Mouse (Mus musculus) adrenal gland, adult (tissue): ENCODE measurements at regions not wholly inside any gene's neighbourhood (a gene's known extent, or its start where the extent isn't known, plus 50 kb on each side); places are given as distances from the start of the nearest gene placed in this dataset.

Experiments
- DNase-seq, 2 experiments: peaks; one replicate each; pipeline ENCODE4 v3.0.0; 2022 to 2023; ENCODE audit warnings: low spot score in 1 of 2; ENCODE audit not compliant: inconsistent age in 2 of 2

DNA sequence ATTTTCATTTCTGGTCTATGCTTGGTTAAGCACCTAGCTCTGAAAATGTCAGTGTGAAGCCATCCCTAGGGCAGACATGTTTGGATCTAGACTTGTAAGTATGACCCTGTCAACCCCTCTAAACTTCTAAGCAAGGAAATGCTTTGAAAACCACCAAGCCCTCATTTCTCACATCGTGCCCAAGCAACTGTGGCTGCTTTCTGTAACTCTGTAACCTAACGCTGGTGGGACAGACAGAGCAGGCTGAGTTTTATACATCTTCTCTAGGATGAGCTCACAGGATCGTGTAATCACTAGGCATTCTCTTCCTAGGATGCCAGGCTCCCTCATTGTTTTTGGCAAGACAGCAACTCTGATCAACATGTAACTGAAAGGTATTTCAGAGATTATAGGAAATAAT, 309.6 kb upstream of the Pkdcc start:
- DNase-seq = no peak

DNA sequence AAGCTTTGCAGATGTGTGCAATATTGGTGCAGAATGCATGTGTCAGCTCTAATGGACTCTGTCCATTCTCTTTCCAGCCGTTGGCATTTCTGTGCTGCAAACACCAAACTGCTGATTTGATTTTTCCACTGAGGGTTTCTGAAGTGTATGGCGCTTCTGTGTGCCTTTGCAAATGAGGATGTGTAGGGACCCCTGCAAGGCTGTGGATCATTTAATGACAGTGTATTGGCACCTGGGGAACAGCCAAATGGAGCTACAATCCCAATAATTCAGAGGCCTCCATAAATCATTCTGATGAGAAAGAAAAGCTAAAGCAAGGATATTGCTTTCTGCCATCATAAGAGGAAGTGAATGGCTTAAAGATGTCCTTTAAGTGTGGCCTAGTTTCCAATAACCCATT, 305.9 kb upstream of the Pkdcc start:
- DNase-seq = no peak

DNA sequence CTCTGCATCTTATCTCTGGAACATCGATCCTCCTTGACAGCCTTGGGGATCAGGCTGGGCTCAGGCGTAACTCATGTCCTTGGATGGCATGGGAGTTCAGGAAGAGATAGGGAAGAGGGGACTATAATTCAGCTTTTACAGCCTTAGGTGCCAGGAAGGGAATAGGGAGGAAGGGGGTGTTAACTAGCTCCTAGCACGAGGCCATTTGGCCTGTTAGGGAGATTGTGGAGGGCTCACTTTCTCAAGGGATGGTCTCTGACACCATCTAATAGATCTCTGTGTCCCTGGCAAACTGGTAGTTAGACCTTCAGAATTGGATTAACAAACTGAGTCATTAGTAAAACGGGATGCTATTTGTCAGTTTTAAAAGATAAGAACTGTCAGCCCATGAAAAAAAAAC, 292.1 kb upstream of the Pkdcc start:
- peak; percentile 44 to 89 for DNase-seq

DNA sequence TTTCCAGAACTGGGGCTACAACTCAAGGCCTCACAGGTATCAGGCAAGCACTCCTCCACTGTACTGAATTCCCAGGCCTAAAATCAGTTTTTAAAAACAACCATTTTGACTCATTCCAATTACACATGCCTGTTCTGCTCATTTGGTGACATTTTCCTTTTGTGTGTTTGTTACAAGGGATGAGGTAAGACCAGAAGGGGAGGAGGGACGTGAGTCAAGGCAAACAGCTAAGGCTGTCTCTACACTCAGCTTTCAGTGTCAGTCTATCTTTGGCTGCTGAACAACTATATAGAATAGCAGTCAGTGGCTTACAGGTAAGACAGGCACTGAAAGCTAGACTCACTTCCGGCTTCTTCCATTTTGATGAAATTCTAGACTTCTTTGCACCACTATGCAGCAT, 289.3 kb upstream of the Pkdcc start:
- peak in 1 of 2 experiments; percentile 69 for DNase-seq

DNA sequence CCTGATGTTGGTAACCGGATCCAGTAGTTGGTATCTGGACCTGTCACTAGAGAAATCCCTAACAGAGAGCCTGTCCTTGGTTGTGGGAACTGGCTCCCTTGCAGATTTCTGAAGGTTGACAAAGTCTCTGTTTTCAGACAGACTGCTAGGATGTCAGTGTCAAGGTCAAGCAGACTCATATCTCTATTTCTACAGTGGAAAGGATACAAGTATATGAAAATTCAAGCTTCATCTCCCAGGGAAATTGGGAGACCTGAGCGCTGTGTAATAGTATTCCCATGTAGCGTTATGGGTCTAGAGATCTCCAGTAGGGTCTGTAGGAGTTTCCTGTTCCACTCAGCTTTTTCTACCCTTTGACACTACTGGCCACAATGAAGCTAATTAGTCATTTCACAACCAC, 287.4 kb upstream of the Pkdcc start:
- DNase-seq = peak; percentile 40 to 88

DNA sequence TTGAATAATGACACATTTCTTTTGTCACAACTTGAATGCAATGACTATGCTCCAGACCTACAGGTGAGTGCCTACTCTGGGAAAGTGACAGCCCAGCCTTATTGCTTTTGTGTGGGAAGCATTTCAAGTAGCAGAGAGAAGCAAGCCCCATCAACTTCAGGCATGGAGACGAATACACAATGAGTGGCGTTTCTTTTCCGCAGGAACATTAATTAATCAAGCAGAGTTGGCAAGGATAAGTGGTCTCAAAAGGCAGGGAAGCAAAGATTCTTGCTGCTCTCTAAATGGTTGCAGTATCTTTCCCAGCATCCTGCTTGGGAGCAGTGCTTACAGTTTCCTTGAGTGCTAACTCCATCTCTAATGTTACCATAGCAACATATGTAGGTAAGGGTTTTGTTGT, 285.6 kb upstream of the Pkdcc start:
- DNase-seq = no peak

DNA sequence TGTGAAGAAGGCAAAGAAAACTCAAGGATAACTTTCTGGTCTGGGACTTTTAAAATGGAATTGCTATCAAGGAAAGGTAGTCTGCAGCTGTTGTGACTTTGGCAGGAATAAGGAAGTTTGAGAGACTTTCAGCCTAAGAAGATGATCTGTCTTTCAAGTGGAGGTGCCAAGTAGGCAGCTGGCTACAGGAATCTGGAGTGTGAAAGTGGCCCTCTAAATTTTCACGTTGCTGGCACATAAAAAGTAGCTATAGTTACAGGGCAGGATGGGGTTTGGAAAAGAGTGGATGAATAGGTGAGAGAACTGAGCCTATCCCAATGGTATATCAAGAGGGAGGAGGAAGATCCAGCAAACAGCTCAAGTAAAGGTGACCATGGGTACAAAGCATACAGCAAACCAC, 284.4 kb upstream of the Pkdcc start:
- DNase-seq = no peak

DNA sequence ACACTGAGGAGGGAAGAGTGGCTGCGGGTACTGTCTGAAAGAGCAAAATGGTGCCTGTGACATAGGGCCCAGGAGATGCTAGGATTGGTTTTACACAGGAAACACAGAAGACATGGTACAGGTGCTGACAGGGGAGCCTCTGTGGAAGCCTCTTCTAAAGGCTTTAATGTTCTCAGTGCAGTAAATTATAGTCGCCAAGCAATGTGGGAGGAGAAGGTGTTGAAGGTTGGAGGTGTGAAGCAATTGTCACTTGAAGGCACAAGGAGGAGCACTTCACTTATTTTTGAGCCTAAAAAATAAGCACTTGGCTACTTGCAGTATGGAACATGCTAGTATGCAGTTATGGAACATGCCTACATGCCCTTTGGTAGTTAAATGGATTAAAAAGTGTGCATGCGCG, 283.6 kb upstream of the Pkdcc start:
- DNase-seq = no peak

DNA sequence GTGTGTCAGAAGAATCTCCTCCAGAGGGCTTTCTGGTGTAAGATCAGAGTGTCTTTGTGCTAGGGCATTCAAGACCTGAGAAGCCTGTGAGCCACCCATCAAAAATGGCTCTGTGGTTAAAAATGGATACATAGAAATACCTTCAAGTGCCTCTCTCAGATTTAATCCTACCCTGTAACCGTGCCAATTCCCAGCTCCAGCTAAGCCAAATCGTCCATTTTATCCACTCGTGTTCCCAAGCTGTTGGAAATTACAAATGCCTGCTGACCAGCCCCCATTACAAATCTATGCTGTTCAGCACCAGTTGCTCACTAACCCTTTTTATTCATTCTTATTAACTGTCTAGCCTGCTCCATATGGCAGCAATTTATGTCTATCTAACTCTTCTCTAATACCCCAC, 278.3 kb upstream of the Pkdcc start:
- DNase-seq = no peak

DNA sequence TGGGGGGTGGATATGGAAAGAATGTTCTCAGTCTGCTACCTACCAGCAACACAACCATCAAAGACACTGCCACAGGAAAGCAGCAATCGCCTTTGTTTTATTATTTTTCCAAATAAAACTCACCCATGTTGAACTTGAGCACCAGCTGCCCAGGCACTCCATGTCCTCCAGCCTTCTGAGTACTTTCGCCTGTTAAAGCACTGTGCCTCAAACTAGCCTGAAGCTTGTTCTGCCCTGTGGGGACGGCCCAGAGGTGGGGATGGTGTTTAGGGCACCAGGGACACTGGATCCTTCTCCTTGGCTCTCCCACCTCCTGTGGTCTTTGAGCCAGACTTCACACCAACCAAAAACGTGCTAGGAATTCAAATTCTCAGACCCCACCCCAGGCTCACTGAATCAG, 269.0 kb upstream of the Pkdcc start:
- DNase-seq = no peak

DNA sequence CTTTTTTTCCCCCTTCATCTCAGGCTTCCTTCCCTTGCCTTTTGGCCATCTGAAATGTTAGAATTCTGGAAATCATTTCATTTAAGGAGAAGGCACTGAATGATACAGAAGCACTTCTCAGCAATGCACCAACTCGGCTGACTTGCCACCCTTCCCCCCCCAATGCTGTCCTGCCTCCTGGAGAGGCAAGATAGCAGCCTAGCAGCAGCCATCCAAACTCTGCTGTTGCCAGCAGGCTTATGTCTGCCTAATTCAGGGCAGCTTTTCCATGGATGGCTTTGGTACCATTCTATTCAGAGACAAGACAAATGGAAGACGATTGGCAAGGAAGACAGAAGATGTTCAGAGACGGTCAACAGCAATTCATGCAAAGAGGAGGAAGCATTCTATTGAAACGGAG, 265.3 kb upstream of the Pkdcc start:
- DNase-seq = no peak

DNA sequence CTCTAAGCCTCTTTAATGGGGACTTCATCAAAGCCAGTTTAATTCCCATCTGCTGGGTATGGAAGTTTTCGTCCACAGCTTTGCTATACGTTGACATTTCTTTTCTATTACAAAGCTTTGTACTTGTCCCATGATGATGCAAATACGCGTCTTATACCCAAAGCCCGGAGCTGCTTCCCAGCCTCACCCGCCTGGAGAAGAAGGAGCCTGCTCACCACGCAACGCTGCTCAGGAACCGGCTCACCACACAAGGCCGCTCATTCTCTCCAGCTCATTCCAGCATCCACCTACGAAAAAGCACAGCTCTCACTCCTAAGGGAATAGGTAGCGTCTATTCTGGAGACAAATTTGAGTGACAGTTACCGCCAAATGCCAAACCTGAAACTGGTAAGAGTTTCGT, 264.8 kb upstream of the Pkdcc start:
- no peak for DNase-seq

DNA sequence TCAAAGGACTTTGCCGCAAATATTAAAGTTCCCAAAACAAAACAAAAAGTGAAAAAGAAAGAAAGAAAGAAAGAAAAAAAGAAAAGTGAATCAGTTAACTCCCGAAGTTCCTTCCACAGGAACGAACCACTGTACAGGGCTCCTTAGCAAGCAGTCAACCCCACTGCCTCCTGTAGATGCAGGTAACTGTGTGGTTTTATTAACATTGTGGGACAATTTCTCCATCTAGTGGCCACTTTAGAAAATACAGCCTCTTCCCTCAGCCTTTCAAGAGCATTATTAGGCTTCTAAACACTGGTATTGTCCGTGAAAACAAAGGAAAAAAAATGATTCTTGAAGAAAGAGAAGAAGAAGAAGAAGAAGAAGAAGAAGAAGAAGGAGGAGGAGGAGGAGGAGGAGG, 257.7 kb upstream of the Pkdcc start:
- peak in 1 of 2 experiments; percentile 73 for DNase-seq

DNA sequence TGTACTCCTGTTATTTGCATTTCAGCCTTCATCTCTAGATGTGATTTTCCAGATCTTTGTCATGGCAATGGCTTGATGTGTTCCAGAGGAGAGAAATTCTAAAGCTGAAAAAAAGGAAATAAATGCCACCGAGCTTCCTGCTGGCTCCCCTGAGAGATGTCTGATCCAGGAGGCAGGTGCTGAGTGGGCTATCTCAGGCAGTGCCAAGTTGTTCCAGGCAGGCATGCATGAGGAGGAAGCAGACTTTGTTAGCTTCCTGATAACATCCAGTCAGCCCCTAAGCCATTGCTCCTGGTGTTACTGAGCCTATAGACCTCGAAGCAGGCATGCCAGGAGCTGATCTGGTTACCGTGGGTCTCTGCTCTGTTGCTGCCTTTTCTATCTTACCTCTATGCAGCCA, 251.7 kb upstream of the Pkdcc start:
- DNase-seq = no peak

DNA sequence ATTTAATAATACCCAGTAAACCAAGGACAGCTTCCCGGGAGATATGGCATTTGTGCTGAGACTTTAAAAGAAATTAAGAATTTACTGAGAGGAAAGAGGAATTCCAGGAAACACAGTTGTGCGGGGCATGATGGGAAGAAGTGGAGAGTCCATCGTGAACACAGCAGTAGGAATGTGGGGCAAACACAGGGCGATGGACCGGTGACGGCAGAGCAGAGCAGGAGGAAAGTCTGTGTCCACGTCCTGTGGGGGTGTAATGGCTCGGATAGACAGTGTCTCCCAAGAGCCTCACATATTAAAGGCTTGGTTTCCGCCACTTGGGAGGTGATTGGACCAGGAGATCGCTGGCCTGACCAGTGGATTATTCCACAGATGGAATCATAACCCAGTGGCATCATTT, 215.4 kb upstream of the Pkdcc start:
- peak in 1 of 2 experiments; percentile 53 for DNase-seq

DNA sequence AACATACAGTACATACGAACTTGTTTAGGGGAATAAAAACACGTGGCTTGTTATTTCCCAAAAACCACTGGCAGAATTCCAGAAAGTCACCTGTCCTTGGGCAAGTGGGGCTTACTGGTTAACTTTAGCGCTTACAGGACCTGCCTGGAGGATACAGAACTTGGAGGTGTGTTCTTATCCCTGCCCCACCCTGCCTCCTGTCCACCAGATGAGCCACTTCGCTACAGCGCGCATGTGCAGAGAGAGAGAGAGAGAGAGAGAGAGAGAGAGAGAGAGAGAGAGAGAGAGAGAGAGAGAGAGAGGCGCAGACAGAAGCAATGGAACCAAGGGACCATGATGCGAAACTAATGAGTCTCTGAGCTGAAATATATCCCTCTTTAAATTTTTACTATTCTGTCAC, 214.7 kb upstream of the Pkdcc start:
- peak in 1 of 2 experiments; percentile 17 for DNase-seq

DNA sequence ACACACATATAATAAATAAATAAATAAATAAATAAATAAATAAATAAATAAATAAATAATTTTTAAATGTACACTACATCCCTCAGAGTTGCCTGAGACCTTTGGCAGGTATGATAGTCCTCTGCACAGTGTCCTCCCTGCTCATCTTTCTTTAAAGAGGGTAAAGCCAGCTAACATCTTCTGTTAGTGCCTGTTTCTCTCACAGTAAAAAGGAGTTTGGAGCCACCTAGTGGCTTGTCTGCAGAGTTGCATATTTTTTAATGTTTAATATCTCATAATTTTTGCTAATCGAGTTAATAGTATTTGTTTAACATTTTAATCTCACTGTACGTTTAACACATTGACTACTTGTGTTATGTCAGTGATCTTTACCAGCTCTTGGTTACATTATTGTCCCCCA, 213.5 kb upstream of the Pkdcc start:
- DNase-seq = peak in 1 of 2 experiments; percentile 46

DNA sequence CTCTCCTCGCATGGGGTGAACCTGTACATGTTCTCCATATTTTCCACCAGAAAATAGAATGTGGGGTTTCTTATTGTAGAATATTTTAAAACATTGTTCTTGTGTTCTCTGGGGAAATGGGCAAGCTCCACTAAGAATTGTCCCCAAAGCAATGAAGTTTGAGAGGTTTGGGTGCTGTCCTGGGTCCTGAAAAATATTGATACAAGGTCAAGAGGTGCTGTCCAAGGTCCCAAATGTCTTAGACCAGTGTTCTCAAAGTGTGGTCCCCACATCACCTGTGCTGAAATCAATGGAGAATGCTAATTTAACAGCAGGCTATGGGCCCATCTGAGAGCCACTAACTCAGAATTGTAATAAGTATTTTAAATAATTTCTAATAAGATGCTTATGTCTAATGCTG, 204.2 kb upstream of the Pkdcc start:
- peak in 1 of 2 experiments; percentile 58 for DNase-seq

DNA sequence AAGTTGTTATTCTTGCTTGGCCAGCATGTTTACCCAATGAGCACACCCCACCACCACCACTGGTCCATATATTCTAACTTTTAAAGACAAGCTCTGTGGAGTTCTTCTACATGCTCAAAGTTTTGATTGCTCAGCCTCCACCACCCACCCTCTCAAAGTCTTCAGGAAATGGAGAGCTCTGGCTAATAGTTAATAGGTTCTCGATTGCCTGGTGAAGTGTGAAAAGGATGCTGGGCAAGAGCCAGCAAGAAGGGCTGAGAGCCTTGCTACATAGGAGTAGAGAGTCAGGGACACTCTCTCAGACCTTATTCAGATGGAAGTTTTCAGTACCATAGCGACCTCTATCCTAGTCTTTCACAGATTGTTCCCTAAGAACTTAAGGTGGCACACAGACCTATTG, 199.4 kb upstream of the Pkdcc start:
- no peak for DNase-seq

DNA sequence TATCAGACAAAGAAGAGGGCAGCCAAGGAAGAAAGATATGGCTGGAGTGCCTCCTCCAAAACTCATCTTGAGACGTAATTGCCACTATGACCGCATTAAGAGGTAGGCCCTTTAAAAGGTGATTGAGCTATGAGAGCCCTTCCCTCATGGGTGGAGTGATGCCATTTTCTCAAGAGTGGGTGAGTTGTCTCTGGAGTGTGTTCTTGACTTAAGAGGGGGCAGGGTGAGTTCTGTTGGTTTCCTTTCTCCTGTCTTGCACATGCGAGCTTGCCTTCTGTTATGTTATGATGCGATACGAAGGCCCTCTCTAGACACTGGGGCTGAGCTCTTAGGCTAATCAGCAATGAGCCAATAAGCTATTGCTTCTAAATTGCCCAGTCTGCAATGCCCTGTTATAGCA, 198.2 kb upstream of the Pkdcc start:
- no peak for DNase-seq

DNA sequence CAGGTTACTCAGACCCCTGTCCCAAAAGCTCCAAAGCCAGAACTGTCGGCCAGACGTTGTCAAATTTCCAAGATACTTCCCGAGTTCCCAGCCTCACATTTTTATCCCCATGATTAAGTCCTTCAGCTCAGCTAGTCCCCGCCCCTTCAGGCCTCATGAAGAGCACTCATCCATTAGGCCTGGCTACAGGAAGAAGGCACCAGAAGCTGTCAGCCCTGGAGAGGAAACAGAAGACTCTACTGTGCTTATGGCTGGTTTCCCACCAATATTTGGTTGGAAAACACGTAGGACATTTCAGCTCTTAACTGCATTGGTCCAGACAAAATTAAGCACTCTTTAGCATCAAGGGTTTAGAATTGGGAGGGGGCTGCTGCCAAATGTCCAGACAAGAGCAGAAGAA, 195.8 kb upstream of the Pkdcc start:
- DNase-seq = no peak

DNA sequence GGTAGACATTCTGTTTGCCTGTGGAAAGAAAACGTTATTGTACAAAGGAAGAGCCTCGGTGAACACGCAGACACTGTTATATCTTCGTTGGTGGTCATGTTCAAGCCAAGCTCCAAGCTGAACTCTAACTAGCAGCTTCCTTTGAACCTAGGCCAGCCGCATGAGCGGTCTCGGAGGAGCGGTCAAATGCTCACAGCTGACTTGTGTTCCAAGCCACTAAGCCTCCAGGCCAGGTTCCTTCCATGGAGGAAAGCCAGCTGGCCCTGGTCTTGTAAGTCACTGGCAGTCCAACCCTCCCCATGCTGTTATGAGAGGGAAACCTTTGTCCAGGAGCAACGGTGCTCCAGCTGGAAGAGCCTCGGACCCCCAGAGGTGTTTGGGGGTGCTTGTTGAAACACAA, 194.5 kb upstream of the Pkdcc start:
- DNase-seq = peak in 1 of 2 experiments; percentile 55

DNA sequence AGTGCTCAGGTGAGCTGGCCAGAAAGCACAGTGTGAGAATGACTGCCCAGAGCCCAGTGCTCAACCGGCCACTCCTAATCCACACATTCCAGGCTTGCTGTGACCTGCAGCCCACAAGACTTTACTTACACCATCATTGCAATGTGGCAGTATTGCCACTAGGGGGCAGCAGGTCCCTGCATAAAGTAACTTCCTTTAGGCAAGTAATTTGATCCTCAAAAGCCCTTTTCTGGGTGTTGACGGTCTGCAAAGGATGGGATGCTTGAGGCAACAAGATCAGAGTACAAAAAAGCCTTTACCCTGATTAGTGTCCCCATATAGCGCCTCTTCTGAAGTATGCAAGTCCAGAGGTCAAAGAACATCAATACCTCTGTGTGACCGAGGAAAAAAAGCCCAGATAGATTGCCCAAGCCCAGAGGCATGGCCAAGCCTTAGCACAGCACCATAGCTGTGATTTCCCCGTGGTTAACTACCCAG, 189.7 kb upstream of the Pkdcc start:
- DNase-seq = peak; percentile 70 to 93
